Mouse (Mus musculus): ENCODE measurements around the gene Cel.
A peak's percentile ranks its signal among the peaks of the same experiment; 100 is the strongest.

Gene Cel

GRCm38 (mm10) chr2:28585043-28585571 lies 21.9 kb upstream of the Cel start:
- peak; percentile 40 for DNase-seq (ENCODE audit: low read depth)

DNA sequence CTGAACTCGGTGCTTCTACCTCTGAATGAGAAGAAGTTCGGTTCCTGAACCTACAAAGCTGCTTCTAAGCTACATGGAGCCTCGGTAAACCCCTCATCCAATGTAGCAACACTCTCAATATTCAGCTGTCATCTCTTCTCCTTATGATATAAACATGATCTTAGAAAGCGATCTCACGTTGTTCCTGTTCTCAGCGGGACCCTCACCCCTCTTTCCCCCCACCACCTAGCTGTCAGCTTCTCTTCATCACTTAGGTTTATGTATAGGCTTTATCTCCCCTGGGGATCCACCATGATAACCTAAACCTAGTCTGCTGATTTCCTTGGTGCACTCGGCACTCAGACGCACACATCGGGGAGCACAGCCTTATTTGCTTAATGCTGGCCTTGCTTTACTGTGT lies 20.4 kb upstream of the Cel start, which contains the start of gene Gtf3c5:
Gene Gtf3c5, minus strand, starts transcription at position 101 of the 400 bp plus-strand sequence.
- no peak for DNase-seq (ENCODE audit: low read depth)

- peak; percentile 71 for DNase-seq (ENCODE audit: low read depth)
Measured at GRCm38 (mm10) chr2:28582647-28583353, 19.6 kb upstream of the Cel start.

DNA sequence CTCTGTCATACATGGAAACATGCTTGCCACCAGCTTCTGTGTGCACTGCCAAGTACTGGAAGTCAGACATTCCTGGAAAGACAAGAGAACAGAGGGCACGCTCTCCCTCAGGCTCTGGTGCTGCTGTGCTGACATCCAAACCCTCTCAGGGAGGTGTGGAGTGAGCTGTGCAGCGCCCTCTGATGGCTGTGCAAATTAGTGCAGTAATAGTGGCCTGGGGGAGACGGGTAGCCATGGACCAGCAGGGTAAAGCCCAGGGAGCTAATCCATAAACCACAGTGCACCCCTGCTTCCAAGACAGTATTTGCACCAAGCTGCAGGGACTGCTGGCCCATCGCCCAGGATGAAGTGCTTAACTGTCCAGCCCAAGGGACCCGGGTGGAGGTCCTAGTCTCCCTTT lies 14.8 kb upstream of the Cel start:
- no peak for DNase-seq (ENCODE audit: low read depth)

- peak; percentile 22 for DNase-seq (ENCODE audit: low read depth)
Measured at GRCm38 (mm10) chr2:28576815-28577214, 13.6 kb upstream of the Cel start.

- DNase-seq (ENCODE audit: low read depth) = no peak
Measured at GRCm38 (mm10) chr2:28575341-28575740, 12.1 kb upstream of the Cel start.

DNA sequence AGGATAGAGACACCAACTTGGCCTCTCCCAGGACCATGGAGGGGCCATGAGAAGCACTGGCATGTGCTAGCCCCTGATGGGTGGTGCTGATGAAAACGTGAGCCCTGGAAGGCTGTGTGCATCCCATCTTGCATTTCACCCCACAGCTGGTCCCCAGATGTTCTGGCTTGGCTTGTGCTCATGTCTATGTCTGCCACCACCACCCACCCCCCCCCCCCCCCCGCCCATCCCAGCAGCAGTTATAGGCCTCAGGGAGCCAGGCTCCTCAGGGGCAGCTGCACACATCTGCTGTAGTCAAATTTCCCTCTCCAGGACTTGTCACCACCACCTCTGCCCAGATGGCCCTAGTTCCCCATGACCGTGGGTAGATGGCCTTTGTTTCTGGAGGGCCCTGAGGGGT lies 6.7 kb upstream of the Cel start:
- DNase-seq (ENCODE audit: low read depth) = no peak

- DNase-seq (ENCODE audit: low read depth) = no peak
Measured at GRCm38 (mm10) chr2:28566545-28566944, 3.3 kb upstream of the Cel start.

DNA sequence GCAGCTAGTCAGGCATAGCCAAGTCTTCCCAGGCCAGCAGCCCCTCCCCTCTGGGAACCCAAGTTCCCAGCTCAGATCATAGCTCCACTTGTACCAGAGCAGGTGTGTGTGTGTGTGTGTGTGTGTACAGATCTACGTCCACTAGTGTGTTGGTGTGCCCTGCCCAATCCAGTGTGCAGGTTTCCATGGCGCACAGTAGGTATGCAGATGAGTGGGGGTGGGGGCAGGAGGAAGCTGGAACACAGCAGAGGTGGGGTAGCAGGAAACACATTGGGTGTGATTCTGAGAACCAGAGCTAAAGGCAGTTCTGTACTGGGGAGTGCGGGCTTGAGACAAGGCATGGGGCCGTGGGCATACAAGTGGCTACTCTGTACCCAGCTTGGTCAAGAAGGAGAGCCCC lies 1.2 kb upstream of the Cel start:
- no peak for DNase-seq (ENCODE audit: low read depth)

- no peak for DNase-seq (ENCODE audit: low read depth)
Measured at GRCm38 (mm10) chr2:28563830-28564229, 627 bp upstream of the Cel start.

DNA sequence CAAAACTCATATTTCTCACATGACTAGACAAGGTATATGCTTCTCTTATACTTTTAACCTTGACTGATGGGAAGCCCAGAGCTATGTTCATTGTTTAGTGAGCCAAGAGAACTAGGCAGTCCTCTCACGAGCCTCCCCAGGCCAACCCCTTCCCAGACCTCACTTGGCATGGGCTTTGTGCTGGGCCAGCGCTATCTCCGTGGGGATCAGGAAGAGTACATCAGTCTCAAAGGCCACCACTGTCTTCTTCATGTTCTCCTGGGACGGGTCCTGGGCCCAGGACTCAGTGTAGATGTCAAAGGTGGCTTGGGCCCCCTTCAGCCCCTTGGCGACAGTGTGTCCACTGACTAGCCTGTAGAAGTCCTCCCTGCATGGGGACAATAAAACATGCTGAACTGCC lies 5.8 kb downstream of the Cel start:
- no peak for DNase-seq (ENCODE audit: low read depth)

- no peak for DNase-seq (ENCODE audit: low read depth)
Measured at GRCm38 (mm10) chr2:28552301-28552700, 10.9 kb downstream of the Cel start.

DNA sequence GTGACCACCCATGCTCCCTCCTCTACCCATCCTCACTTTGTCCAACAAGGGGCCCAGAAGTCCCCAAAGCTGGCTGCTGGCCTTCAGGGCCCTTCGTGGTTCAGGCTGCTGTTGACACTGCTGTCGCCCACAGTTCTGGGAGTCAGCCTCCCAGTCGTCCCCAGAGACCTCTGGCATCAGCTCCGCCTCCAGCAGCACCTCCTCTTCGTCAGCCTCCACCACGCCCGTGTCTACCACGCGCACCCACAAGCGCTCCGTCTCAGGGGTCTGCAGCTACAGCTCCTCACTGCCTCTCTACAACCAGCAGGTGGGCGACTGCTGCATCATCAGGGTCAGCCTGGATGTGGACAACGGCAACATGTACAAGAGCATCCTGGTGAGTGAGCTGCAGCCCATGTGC lies 14.0 kb downstream of the Cel start:
- no peak for DNase-seq (ENCODE audit: low read depth)

- peak; percentile 63 for DNase-seq (ENCODE audit: low read depth)
Measured at GRCm38 (mm10) chr2:28547237-28548172, 15.7 kb downstream of the Cel start.

DNA sequence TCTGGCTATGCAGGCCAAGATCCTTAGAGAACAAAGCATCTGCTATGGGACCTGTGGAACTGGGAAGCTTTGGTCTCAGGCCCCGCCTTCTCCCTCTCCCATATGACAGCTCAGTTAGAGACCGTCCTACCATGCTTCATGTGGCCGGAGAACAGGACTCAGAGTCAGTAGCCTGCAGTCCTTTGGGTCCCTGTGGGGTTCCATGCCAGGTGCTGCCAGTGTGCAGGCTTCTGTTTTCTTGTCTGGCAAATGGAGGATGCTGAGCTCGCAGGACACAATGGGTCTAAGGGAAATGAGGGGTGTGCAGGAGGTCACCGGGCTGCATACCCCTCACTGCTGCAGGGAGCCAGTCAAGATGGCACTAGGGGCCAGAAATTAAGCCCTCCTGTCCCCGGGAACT lies 16.6 kb downstream of the Cel start:
- no peak for DNase-seq (ENCODE audit: low read depth)

DNA sequence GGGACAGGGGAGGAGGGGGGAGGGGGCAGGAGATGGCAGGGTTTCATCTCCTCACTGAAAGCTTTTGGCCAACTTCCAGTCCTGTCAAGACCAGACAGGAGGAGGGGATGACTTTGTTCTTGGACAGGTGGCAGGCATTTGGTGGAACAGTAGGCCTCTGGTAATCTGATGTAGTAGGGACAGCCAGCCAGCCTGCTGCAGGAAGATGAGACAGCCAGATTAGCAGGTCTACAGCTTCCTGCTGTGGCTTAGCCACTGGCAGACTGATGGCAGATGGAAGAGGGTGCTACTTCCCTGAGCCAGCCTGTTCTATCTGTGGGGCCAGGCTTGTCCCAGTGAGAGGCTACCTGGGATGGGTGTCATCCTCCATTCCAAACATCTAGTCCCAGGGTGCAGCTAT lies 17.2 kb downstream of the Cel start:
- DNase-seq (ENCODE audit: low read depth) = no peak

- DNase-seq (ENCODE audit: low read depth) = no peak
Measured at GRCm38 (mm10) chr2:28543894-28544293, 19.3 kb downstream of the Cel start.

- no peak for DNase-seq (ENCODE audit: low read depth)
Measured at GRCm38 (mm10) chr2:28540587-28541227, 22.5 kb downstream of the Cel start.

- no peak for DNase-seq (ENCODE audit: low read depth)
Measured at GRCm38 (mm10) chr2:28539949-28540348, 23.3 kb downstream of the Cel start.

GRCm38 (mm10) chr2:28539206-28539605 lies 24.0 kb downstream of the Cel start:
- no peak for DNase-seq (ENCODE audit: low read depth)

GRCm38 (mm10) chr2:28538817-28539128 lies 24.4 kb downstream of the Cel start:
- no peak for DNase-seq (ENCODE audit: low read depth)

DNA sequence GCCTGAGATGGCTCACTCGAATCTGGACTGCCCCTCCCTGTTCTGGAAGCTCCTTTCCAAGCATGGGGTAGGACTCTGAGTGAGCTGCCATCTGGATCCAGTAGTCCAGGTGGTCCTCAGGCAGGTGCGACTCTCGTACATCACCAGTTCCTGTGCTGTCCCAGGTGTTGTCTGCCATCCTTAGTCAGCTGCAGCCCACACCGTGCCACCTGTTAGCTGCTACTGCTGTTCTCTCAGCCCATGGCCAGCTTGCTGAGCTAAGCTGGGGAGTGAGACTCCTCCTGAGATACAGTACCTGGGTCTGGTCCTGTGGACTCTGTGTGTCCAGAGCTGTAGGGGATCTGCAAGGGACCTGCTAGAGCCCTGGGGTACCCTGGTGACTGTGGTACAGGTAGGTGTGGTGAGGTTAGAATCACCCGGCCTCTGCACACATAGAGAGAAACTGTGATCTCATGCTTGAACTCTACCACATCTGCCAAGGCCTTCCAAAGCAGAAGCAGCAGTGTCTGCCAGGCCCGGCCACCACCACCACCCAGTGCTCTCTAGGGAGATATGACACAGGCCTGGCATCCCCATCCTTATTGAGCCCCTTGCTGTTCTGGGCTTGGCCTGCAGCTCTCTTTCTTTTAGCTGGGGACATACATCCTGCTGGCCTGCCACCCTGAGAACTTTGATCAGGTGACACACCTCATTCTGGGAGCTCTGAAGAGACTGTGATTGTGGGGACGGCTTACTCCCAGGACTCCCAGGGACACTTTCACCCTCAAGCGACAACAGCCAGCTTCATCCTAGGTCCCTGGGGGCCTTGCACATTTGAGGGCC lies 25.0 kb downstream of the Cel start:
- DNase-seq (ENCODE audit: low read depth) = no peak

All from fibroblast of lung, adult 2 months (primary cell).